Comparison of ENCODE assay signal across 25 mouse cellular contexts in the genomic region with DNA sequence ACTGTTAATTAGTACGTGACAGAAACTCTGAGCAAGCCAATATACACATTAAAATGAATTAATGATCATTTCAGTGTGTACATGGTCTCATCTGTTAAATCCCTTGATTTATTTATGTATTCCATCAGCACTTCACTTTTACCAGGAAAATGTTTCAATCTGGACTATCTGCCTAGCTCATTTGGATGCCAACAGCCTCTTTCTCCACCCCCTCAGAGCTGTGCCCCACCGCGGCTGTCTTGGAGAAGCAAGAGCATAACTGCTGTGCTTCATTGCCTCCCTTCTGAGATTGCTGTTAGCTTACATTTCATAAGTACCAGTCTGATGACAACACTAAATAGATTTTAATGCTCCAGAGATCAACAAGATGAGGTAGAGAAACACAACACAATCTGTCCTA. TPM values are rescaled to one million over a fixed set of nuclear protein-coding genes. Genes with fewer than 3 reads are reported as not detected.
A peak's percentile ranks its signal among the peaks of the same experiment; 100 is the strongest.
DNase-seq lines count a peak whose midpoint lies in the region; ATAC-seq and TF ChIP-seq lines count a peak whose summit lies in the region.
"Had no signal": no experiment of that assay in that cellular context is flagged by ENCODE, and none has a peak within 500 bp of the region (broad histone marks: within the 10 kb centered on the region; RNA-seq: fewer than 3 reads in every experiment).

No protein-coding gene starts in this region.

- no peak overlapping the region for H3K4me2 ChIP-seq in forebrain, embryonic 15.5 days (replicated peaks)
- no peak overlapping the region for H3K4me2 ChIP-seq in hindbrain, postnatal 0 days (ENCODE audit: low read depth, low read length)
- H3K4me2 ChIP-seq: heart, embryonic 11.5 days; stomach, embryonic 15.5 days had no signal

- no peaks in the 10 kb centered on the region for H3K36me3 ChIP-seq in forebrain, embryonic 15.5 days
- H3K36me3 ChIP-seq in forebrain, embryonic 10.5 days (replicated peaks) = no peaks in the 10 kb centered on the region
- no peaks in the 10 kb centered on the region for H3K36me3 ChIP-seq in hindbrain, postnatal 0 days (ENCODE audit: insufficient read depth, low read length)
- H3K36me3 ChIP-seq: embryonic facial prominence, embryonic 10.5 days; stomach, embryonic 15.5 days had no signal

- no peak overlapping the region for H3K9ac ChIP-seq in forebrain, embryonic 15.5 days (replicated peaks)
- no peak overlapping the region for H3K9ac ChIP-seq in hindbrain, postnatal 0 days (replicated peaks; ENCODE audit: low read length)
- H3K9ac ChIP-seq: stomach, embryonic 15.5 days had no signal

- no peak overlapping the region for H3K27ac ChIP-seq in forebrain, embryonic 15.5 days (replicated peaks)
- no peak overlapping the region for H3K27ac ChIP-seq in forebrain, embryonic 10.5 days
- H3K27ac ChIP-seq in hindbrain, postnatal 0 days = no peak overlapping the region
- H3K27ac ChIP-seq: embryonic facial prominence, embryonic 10.5 days; gastrocnemius, adult 2 months; left cerebral cortex, adult 2 months; stomach, embryonic 15.5 days had no signal

- 0 out of 2 replicates have a peak, but pooled peaks cover 2% of the 10 kb centered on the region for H3K4me1 ChIP-seq in forebrain, embryonic 15.5 days
- H3K4me1 ChIP-seq in forebrain, embryonic 10.5 days = no peaks in the 10 kb centered on the region
- no peaks in the 10 kb centered on the region for H3K4me1 ChIP-seq in hindbrain, postnatal 0 days (ENCODE audit: insufficient read depth, low read length)
- H3K4me1 ChIP-seq: embryonic facial prominence, embryonic 10.5 days; stomach, embryonic 15.5 days had no signal

- no peak for DNase-seq in forebrain, embryonic 10.5 days (ENCODE audit: extremely low spot score, low spot score)
- peak; percentile 6 to 8 for DNase-seq in layer of hippocampus, adult 8-10 months (ENCODE audit: low spot score in 2 of 2)
- no peak for DNase-seq in layer of hippocampus, postnatal 10 days (ENCODE audit: low spot score in 2 of 2)
- DNase-seq in brain, adult 2 months (ENCODE audit: low read depth, low spot score) = peak; percentile 12
- DNase-seq in hindbrain, postnatal 0 days (ENCODE audit: low spot score) = peak; percentile 5
- no peak for DNase-seq in adrenal gland, postnatal 4 days (ENCODE audit: low spot score in 2 of 2)
- DNase-seq in heart, adult 9 months (ENCODE audit: low spot score in 2 of 2) = no peak
- DNase-seq: adrenal gland, postnatal 36 days; cerebellum, adult 9-10 months; gastrocnemius, adult 2 months; heart, postnatal 10 days; kidney, adult 11 months; kidney, postnatal 14 days; left cerebral cortex, postnatal 4 days; liver; lung, adult 18-20 months; lung, postnatal 14 days; right cerebral cortex, postnatal 25 days; thymus, adult 18-20 months had no signal

- H3K27me3 ChIP-seq in forebrain, embryonic 15.5 days = no peaks in the 10 kb centered on the region
- H3K27me3 ChIP-seq in forebrain, embryonic 10.5 days (ENCODE audit: poor library complexity, severe bottlenecking) = no peaks in the 10 kb centered on the region
- no peaks in the 10 kb centered on the region for H3K27me3 ChIP-seq in hindbrain, postnatal 0 days (ENCODE audit: insufficient read depth, low read length)
- H3K27me3 ChIP-seq: stomach, embryonic 15.5 days had no signal

- ATAC-seq in forebrain, embryonic 15.5 days (replicated peaks) = peak; percentile 82
- no peak for ATAC-seq in hindbrain, postnatal 0 days

- no peaks in the 10 kb centered on the region for H3K9me3 ChIP-seq in forebrain, embryonic 15.5 days
- no peaks in the 10 kb centered on the region for H3K9me3 ChIP-seq in forebrain, embryonic 10.5 days
- no peaks in the 10 kb centered on the region for H3K9me3 ChIP-seq in hindbrain, postnatal 0 days (ENCODE audit: low read length)
- H3K9me3 ChIP-seq: embryonic facial prominence, embryonic 10.5 days; G1E; stomach, embryonic 15.5 days had no signal

- H3K4me3 ChIP-seq in forebrain, embryonic 15.5 days = no peak overlapping the region
- no peak overlapping the region for H3K4me3 ChIP-seq in forebrain, embryonic 10.5 days
- no peak overlapping the region for H3K4me3 ChIP-seq in hindbrain, postnatal 0 days (ENCODE audit: low read length)
- H3K4me3 ChIP-seq: embryonic facial prominence, embryonic 10.5 days; gastrocnemius, adult 2 months; left cerebral cortex, adult 2 months; stomach, embryonic 15.5 days had no signal

- 33% methylated on average over 3 of the region's 3 CpGs for WGBS in forebrain, embryonic 15.5 days
- 83% methylated on average over 3 of the region's 3 CpGs for WGBS in forebrain, embryonic 10.5 days
- WGBS in hindbrain, postnatal 0 days = 55% methylated on average over 3 of the region's 3 CpGs

- TF ChIP-seq CTCF in hindbrain, postnatal 0 days (IDR thresholded peaks at IDR 0.05; ENCODE audit: low read depth) = no peak

RNA-seq across cellular contexts. Expression of a gene that starts 52.4 kb away (rescaled TPM):
- polyA plus RNA-seq in forebrain, embryonic 15.5 days (2015; fragmentation: Nextera tagmentation; extraction: Ambion mirVana) = 47.1 and 48.1 TPM in 2 replicates
- 59.5 and 68.4 TPM in 2 replicates for polyA plus RNA-seq in forebrain, embryonic 10.5 days (2016; fragmentation: Nextera tagmentation; extraction: Ambion mirVana)
- total RNA-seq in layer of hippocampus, adult 8-10 months (2022) = 100 to 1,000 TPM in 2 of 4 experiments, 10 to 100 TPM in 2; 84.7 to 126 (median 103) TPM
- total RNA-seq in layer of hippocampus, postnatal 10 days (2021) = 10 to 100 TPM; 61.2 to 62.9 TPM
- total RNA-seq in hindbrain, postnatal 0 days (2014; rRNA removed) = 56.5 and 64.3 TPM in 2 replicates
- 79.8 and 84.8 TPM in 2 replicates for polyA plus RNA-seq in hindbrain, postnatal 0 days (2015; fragmentation: Nextera tagmentation; extraction: Ambion mirVana)
- total RNA-seq in adrenal gland, postnatal 4 days (2021) = 100 to 1,000 TPM; 173 to 184 TPM

Comparison
In these comparisons a context has a peak if more than half of its experiments do, and no peak if none do; other contexts are left out.
1. DNase-seq: peak in layer of hippocampus, adult 8-10 months (2 of 2), brain, adult 2 months (single experiment) and hindbrain, postnatal 0 days (single experiment); none in forebrain, embryonic 10.5 days (single experiment), layer of hippocampus, postnatal 10 days (0 of 2), adrenal gland, postnatal 4 days (0 of 2) and heart, adult 9 months (0 of 2).